Mouse (Mus musculus) bone marrow, adult 2 months (tissue): ENCODE measurements around the gene Ugt1a2. TPM values are rescaled to one million over a fixed set of nuclear protein-coding genes. Genes with fewer than 3 reads are reported as not detected.

Experiments
- H3K27ac ChIP-seq: fragments of 200-500 bp; 2 replicates; pipeline ENCODE4 v1.5.1; 2012; ENCODE audit warnings: low read depth, mild to moderate bottlenecking, control low read depth, inconsistent platforms, low read length; ENCODE audit not compliant: control insufficient read depth, poor library complexity, insufficient read depth
- H3K4me1 ChIP-seq: fragments of 200-500 bp; 2 replicates; pipeline ENCODE4 v1.6.1; 2011; ENCODE audit warnings: low read length; ENCODE audit not compliant: control insufficient read depth, insufficient read depth
- H3K4me3 ChIP-seq: fragments of 200-500 bp; replicated peaks from 2 replicates; pipeline ENCODE3; 2011; ENCODE audit warnings: mild to moderate bottlenecking, low read depth, low read length, control low read depth; ENCODE audit not compliant: control insufficient read depth
- CTCF ChIP-seq: fragments of 200-500 bp; IDR thresholded peaks from 2 replicates; pipeline ENCODE4 v1.5.1; 2011; ENCODE audit warnings: low read length, control low read depth; ENCODE audit not compliant: control insufficient read depth, insufficient read depth
- POLR2A ChIP-seq: fragments of 200-500 bp; IDR thresholded peaks from 2 replicates; pipeline ENCODE4 v1.6.1; 2011; ENCODE audit warnings: low read depth, mild to moderate bottlenecking, control low read depth, low read length, borderline replicate concordance; ENCODE audit not compliant: control insufficient read depth
- WGBS: fragments of 180-500 bp; shearing (Covaris S2); methylation state at CpG from one replicate; pipeline ENCODE4 v1.1.7; 2018; 5-methylcytosine and 5-hydroxymethylcytosine counted together
- polyA plus RNA-seq: library from polyadenylated mRNA; stranded (reverse); fragments of >200 nt; gene quantifications from 2 replicates; pipeline ENCODE4 v1.2.4, GENCODE M21; 2011; ENCODE audit warnings: low replicate concordance; ENCODE audit not compliant: missing spikeins, insufficient read depth, insufficient read length

Gene Ugt1a2
- polyA plus RNA-seq, 1 experiment, result 5.8 TPM

DNA sequence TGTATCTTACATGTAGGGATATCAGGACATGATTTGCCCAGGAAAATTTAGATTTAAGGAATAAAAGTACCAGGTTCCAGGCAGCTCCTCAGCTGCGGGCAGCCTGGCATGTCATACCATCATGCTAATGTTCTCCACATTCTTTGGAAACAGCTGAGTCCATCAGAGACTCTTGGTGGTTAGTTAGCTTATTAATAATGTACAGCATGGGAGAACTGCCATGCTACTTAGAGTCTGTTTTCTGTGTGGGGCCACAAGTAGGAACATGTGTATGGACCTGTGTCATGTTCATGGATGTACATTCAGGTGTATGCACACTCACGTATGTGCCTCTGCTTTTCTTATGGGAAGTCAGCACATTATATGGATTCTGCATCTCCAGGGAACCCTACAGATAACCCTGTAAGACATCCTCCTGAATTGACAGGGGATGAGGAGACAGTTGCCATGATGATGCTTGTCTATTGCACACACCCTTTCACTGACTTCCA, 14.1 kb downstream of the Ugt1a2 start:
- no peak overlapping the region for H3K27ac ChIP-seq
- WGBS, result 74% methylated on average over 2 of the region's 2 CpGs
- TF ChIP-seq POLR2A, result no peak
- no peak for TF ChIP-seq CTCF
- no peaks in the 10 kb centered on the region for H3K4me1 ChIP-seq
- H3K4me3 ChIP-seq, result no peak overlapping the region

DNA sequence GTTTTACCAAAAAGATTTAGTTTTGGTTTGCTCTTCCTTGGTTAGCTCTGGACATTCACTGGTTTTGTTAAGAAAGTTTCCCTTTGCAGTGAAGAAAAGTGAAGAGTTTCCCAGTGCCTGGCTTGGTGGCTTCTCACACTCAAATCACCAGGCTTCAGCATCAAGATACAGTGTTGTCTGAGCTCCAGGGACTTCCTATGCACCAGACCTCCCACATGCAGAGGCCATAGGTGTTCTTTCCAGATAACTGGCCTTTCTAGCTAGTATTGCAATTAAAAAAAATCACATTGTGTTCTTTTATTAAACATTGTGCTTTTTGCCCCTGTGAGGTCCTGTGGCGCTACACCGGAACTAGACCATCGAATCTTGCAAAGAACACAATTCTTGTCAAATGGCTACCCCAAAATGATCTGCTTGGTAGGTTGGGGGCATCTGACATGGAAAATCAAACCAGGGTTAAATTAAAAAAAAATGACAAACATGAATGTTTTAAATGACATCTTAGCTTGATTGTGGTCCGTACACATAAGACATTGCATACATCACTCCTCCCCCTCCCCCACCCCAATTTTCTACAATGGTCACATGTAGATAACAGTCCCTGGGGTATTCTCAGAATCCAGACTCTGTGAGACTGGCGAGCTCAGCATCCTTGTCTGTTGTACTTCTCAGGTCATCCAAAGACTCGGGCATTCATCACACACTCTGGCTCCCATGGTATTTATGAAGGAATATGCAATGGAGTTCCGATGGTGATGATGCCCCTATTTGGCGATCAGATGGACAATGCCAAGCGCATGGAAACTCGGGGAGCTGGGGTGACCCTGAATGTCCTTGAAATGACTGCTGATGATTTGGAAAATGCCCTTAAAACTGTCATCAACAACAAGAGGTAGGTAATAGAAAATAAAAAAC, 15.3 kb downstream of the Ugt1a2 start:
- no peak overlapping the region for H3K4me3 ChIP-seq
- 66% methylated on average over 10 of the region's 10 CpGs for WGBS
- TF ChIP-seq POLR2A, result no peak
- TF ChIP-seq CTCF, result no peak
- H3K27ac ChIP-seq, result no peak overlapping the region
- H3K4me1 ChIP-seq, result no peaks in the 10 kb centered on the region

DNA sequence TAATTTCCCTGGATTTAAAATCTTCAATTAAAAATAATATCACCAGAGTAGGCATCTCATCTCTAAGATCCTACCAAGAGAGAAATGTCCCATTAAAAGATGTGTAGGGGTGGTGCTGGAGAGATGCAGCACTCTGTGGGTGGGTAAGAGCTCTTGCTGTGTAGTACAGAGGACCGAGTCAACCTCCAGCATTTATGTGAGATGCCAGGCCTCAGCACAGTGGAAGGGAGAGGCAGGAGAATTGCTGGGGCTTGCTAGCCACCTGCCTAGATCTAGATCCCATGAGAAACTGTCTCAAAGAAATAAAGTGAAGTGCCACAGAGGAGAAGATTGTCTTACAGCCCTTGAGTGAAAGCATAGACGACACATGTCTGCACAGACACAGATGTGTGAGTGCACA, 16.1 kb downstream of the Ugt1a2 start:
- H3K4me3 ChIP-seq, result no peak overlapping the region
- no peak for TF ChIP-seq POLR2A
- H3K4me1 ChIP-seq, result no peaks in the 10 kb centered on the region
- no peak overlapping the region for H3K27ac ChIP-seq
- WGBS, result 52% methylated on average over 2 of the region's 2 CpGs

DNA sequence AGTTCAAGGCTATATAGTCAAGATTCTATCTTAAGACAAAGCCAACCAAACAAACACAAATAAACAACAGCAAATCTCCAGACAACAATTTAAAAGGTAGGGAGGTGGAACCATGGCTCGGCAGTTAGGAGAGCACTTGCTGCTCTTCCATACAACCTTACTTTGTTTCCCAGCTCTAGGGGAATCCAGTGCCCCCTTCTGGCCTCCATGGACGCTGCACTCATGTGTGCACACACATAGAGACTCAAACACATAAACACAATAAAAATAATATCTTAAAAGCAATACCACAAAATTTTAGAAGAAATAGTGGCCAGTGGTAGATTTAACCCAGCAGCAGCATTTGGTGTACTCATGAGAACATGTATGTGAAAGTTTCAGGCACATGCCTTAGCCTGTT, 16.7 kb downstream of the Ugt1a2 start:
- H3K4me3 ChIP-seq, result no peak overlapping the region
- WGBS, result 55% methylated on average over 2 of the region's 2 CpGs
- no peaks in the 10 kb centered on the region for H3K4me1 ChIP-seq
- TF ChIP-seq CTCF (no peak), POLR2A (no peak)
- no peak overlapping the region for H3K27ac ChIP-seq

DNA sequence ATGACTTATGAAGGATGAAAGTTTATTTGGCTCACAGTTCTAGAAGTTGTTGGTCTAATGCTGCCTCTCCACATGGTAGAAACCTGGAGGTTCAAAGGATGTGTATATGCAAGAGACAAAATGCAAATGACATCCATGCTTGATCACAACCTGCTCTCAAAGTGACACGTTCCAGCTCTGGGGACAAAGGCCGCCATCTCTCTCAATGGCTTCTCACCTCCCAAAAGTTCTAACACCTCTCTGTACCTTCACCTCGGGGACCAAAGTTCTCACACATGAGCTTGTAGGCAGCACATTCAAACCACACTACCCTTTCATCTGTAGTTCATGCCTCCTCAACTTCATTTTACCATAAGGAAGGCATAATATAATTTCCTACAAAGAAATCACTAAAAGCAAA, 17.2 kb downstream of the Ugt1a2 start:
- no peak overlapping the region for H3K4me3 ChIP-seq
- WGBS, result 36% methylated on average over 3 of the region's 3 CpGs
- TF ChIP-seq POLR2A, result no peak
- no peak for TF ChIP-seq CTCF

DNA sequence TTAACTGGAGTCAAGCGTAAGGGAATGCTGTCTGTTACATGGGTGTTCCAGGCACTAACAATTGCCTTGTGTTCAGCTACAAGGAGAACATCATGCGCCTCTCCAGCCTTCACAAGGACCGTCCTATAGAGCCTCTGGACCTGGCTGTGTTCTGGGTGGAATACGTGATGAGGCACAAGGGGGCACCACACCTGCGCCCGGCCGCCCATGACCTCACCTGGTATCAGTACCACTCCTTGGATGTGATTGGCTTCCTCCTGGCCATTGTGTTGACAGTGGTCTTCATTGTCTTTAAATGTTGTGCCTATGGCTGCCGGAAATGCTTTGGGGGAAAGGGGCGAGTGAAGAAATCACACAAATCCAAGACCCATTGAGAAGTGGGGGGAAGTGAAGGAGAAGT, 17.6 kb downstream of the Ugt1a2 start:
- H3K27ac ChIP-seq, result no peak overlapping the region
- no peak overlapping the region for H3K4me3 ChIP-seq
- TF ChIP-seq POLR2A (no peak), CTCF (no peak)
- H3K4me1 ChIP-seq, result no peaks in the 10 kb centered on the region
- 70% methylated on average over 9 of the region's 9 CpGs for WGBS

More for the DNA sequence above, 17.2 kb downstream of the Ugt1a2 start:
- Histone ChIP-seq H3K27ac (no peak overlapping the region), H3K4me1 (no peaks in the 10 kb centered on the region)

DNA sequence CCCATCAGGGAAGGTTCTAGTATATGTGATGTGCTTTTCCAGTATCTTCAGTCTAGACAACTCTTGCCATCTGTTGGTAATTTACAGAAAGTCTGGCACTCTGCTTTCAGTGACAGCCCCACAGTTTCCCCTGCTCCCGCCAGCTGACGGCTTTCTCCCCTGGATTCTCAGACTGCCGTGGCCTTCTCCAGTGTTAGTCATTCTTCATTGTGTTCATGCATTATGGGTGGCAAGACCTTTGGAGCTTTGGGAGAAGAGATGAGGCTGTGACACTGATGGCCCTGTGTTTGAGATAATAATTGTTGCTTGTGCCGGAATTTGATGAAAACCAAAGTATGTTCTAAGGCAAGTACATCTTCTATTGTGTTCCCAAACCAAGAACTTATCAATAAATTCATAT, 18.2 kb downstream of the Ugt1a2 start:
- Histone ChIP-seq H3K4me3 (no peak overlapping the region), H3K4me1 (no peaks in the 10 kb centered on the region), H3K27ac (no peak overlapping the region)
- no peak for TF ChIP-seq CTCF
- no peak for TF ChIP-seq POLR2A
- WGBS, result 51% methylated on average over 4 of the region's 4 CpGs

DNA sequence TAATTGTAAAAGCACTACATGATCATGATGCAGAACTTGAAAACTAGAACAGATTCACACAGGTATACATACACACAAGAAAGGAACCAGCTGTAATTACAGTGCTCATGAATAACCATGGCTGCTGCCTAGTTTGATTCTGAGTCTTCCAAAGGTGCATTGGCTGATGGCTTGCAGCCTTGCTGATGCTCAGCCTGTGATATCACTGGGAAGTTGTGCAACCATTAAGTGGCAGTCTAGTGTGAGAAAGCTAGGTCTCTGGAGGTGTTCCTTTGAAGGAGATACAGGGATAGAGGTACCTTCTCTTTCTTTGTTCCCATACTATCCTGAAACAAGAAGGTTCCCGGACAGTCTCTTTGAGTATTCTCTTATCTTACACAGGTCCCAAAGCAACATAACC, 18.7 kb downstream of the Ugt1a2 start:
- 22% methylated on average over 1 of the region's 1 CpGs for WGBS

DNA sequence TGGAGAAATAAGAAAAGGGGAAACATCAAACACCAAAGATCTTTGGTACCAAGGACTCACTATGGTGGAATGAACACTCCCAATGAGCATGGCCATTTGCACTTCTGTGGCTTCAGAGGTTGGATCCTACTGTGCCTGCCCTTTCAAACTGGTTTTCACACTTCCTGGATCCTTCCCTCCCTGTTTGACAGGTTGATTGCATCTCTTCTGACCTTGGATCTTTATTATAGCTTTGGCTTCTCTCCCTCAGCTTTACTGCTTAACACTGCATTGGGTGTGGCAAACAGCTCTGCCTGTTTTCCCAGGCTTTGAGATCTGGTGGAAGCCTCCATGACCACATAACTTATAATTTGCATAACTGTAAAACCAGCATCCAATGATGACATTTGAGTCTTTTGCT, 19.9 kb downstream of the Ugt1a2 start:
- TF ChIP-seq POLR2A, result no peak
- no peak for TF ChIP-seq CTCF
- no peak overlapping the region for H3K27ac ChIP-seq
- H3K4me1 ChIP-seq, result no peaks in the 10 kb centered on the region
- no peak overlapping the region for H3K4me3 ChIP-seq

More for the DNA sequence above, 18.7 kb downstream of the Ugt1a2 start:
- Histone ChIP-seq H3K27ac (no peak overlapping the region), H3K4me1 (no peaks in the 10 kb centered on the region), H3K4me3 (no peak overlapping the region)
- no peak for TF ChIP-seq CTCF
- TF ChIP-seq POLR2A, result no peak
